Mouse (Mus musculus) cerebral cortex, adult 2 months (tissue): ENCODE results near the gene Ikzf1.

Experiments
- WGBS: fragments of 180-500 bp; shearing (Covaris S2); methylation state at CpG from one replicate; pipeline ENCODE4 v1.1.7; 2018; 5-methylcytosine and 5-hydroxymethylcytosine counted together

The Ikzf1 gene

DNA sequence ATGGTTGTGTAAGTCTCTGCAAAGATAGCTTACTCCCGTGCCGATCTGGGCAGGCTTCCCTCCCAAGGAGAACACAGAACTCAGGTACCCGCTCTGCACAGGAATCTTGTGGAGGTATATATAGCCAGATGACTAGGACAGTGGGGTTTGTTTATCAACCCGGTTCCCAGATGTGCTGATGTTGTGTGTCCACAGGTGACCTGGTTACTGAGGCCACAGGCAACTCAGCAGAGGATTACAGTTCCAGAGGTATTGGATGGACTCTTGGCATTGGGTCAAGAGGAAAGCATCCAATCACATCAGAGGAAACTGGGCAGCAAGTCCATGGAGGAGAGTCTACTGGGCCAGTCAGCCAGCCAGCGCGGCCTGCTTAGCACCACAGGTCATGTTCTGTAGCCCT is 134.0 kb downstream of the Ikzf1 start:
- WGBS, result 94% methylated on average over 6 of the region's 6 CpGs

GRCm38 (mm10) chr11:11819206-11819605 is 134.4 kb downstream of the Ikzf1 start:
- WGBS, result 90% methylated on average over 5 of the region's 5 CpGs

GRCm38 (mm10) chr11:11820251-11820650 is 135.4 kb downstream of the Ikzf1 start:
- WGBS, result 3% methylated on average over 2 of the region's 2 CpGs

- 69% methylated on average over 3 of the region's 3 CpGs for WGBS
Observed at GRCm38 (mm10) chr11:11820737-11821136, 135.9 kb downstream of the Ikzf1 start.

DNA sequence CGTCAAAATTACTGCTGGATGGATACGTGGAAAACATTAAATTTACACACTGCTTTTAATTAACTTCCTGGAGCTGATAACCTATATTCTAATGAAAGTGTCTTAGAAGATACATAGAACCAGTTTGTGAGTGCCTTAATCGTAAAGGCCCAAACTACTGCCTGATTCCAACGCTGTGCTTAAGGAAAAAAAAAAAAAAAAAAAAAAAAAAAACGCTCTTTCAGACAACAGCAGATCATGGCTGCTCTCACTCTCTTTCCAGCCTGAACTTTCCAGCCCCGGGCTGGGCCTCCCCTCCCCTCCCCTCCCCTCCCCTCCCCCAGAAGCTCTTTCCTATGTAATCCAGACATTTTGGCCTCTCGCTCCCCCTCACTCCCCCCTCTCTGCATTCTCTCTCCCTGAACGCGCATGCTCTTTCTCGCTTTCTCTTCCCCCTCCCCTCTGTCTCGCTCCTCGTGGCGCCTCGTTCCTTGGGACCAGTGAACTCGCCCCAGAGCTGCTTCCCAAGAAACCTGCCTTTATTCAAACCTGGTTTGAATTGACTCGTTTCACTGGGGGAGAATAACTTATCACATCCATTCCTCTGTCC is 136.7 kb downstream of the Ikzf1 start:
- WGBS, result 18% methylated on average over 16 of the region's 16 CpGs
